Mouse (Mus musculus): ENCODE measurements at regions not wholly inside any gene's neighbourhood (a gene's known extent, or its start where the extent isn't known, plus 50 kb on each side); places are given as distances from the start of the nearest gene placed in this dataset.
"Not testable (repeated sequence)": the region's sequence is repeated elsewhere in the genome, so short reads cannot be mapped to it uniquely, and the experiment has no call there.

GRCm38 (mm10) chr16:58137728-58138279 is 270.4 kb upstream of the Dcbld2 start:
- no peak overlapping the region for H3K4me3 ChIP-seq (replicated peaks; ENCODE audit: low read depth, low read length)
- no peak for DNase-seq
- ATAC-seq (ENCODE audit: low FRiP score, low TSS enrichment): no peak
- no peaks in the 10 kb centered on the region for H3K36me3 ChIP-seq (ENCODE audit: control insufficient read depth, insufficient read depth, low read length)
- 0 out of 2 replicates have a peak, but pooled peaks cover 8% of the 10 kb centered on the region for H3K4me1 ChIP-seq (ENCODE audit: control insufficient read depth, insufficient read depth, low read length)
- WGBS: 88% methylated on average over 4 of the region's 4 CpGs
- H3K27me3 ChIP-seq (ENCODE audit: control insufficient read depth, insufficient read depth, low read length): no peaks in the 10 kb centered on the region
- no peak overlapping the region for H3K4me2 ChIP-seq (ENCODE audit: low read length)
- H3K9me3 ChIP-seq (ENCODE audit: control insufficient read depth, low read length): no peaks in the 10 kb centered on the region
- no peak overlapping the region for H3K27ac ChIP-seq (replicated peaks; ENCODE audit: low read depth, low read length)
- H3K9ac ChIP-seq (replicated peaks; ENCODE audit: low read length): no peak overlapping the region

- WGBS: 23% methylated on average over 6 of the region's 6 CpGs
- Histone ChIP-seq H3K36me3 (ENCODE audit: control insufficient read depth, insufficient read depth, low read length) (no peaks in the 10 kb centered on the region), H3K9ac (replicated peaks; ENCODE audit: low read length) (no peak overlapping the region), H3K4me2 (ENCODE audit: low read length) (no peak overlapping the region), H3K27ac (replicated peaks; ENCODE audit: low read depth, low read length) (no peak overlapping the region), H3K9me3 (ENCODE audit: control insufficient read depth, low read length) (no peaks in the 10 kb centered on the region), H3K27me3 (ENCODE audit: control insufficient read depth, insufficient read depth, low read length) (no peaks in the 10 kb centered on the region), H3K4me3 (replicated peaks; ENCODE audit: low read depth, low read length) (no peak overlapping the region), H3K4me1 (ENCODE audit: control insufficient read depth, insufficient read depth, low read length) (no peaks in the 10 kb centered on the region)
- ATAC-seq (ENCODE audit: low FRiP score, low TSS enrichment) (no peak), DNase-seq (peak; percentile 14)
These were observed 261.8 kb upstream of the Dcbld2 start for GRCm38 (mm10) chr16:58146479-58146878.

GRCm38 (mm10) chr16:58155538-58155937 is 252.7 kb upstream of the Dcbld2 start:
- H3K4me1 ChIP-seq (ENCODE audit: control insufficient read depth, insufficient read depth, low read length): no peaks in the 10 kb centered on the region
- ATAC-seq (ENCODE audit: low FRiP score, low TSS enrichment) (no peak), DNase-seq (peak; percentile 41)
- H3K9me3 ChIP-seq (ENCODE audit: control insufficient read depth, low read length): no peaks in the 10 kb centered on the region
- 0 out of 2 replicates have a peak overlapping the region, but pooled peaks have one; percentile 16 for H3K27ac ChIP-seq (replicated peaks; ENCODE audit: low read depth, low read length)
- no peak overlapping the region for H3K4me3 ChIP-seq (replicated peaks; ENCODE audit: low read depth, low read length)
- no peaks in the 10 kb centered on the region for H3K27me3 ChIP-seq (ENCODE audit: control insufficient read depth, insufficient read depth, low read length)
- 37% methylated on average over 4 of the region's 4 CpGs for WGBS
- H3K4me2 ChIP-seq (ENCODE audit: low read length): no peak overlapping the region
- no peaks in the 10 kb centered on the region for H3K36me3 ChIP-seq (ENCODE audit: control insufficient read depth, insufficient read depth, low read length)
- no peak overlapping the region for H3K9ac ChIP-seq (replicated peaks; ENCODE audit: low read length)

- H3K9ac ChIP-seq (replicated peaks; ENCODE audit: low read length): no peak overlapping the region
- no peaks in the 10 kb centered on the region for H3K36me3 ChIP-seq (ENCODE audit: control insufficient read depth, insufficient read depth, low read length)
- ATAC-seq (ENCODE audit: low FRiP score, low TSS enrichment): no peak
- H3K4me3 ChIP-seq (replicated peaks; ENCODE audit: low read depth, low read length): no peak overlapping the region
- 76% methylated on average over 5 of the region's 5 CpGs for whole genome bisulfite sequencing
- no peaks in the 10 kb centered on the region for H3K9me3 ChIP-seq (ENCODE audit: control insufficient read depth, low read length)
- H3K27me3 ChIP-seq (ENCODE audit: control insufficient read depth, insufficient read depth, low read length): no peaks in the 10 kb centered on the region
- no peak overlapping the region for H3K27ac ChIP-seq (replicated peaks; ENCODE audit: low read depth, low read length)
- no peak overlapping the region for H3K4me2 ChIP-seq (ENCODE audit: low read length)
- no peak for DNase-seq
- H3K4me1 ChIP-seq (ENCODE audit: control insufficient read depth, insufficient read depth, low read length): no peaks in the 10 kb centered on the region
These were observed 229.4 kb upstream of the Dcbld2 start for GRCm38 (mm10) chr16:58178744-58179401.

- H3K4me2 ChIP-seq (ENCODE audit: low read length); H3K9me3 ChIP-seq (ENCODE audit: control insufficient read depth, low read length); H3K4me1 ChIP-seq (ENCODE audit: control insufficient read depth, insufficient read depth, low read length); ATAC-seq (ENCODE audit: low FRiP score, low TSS enrichment); H3K27ac ChIP-seq (replicated peaks; ENCODE audit: low read depth, low read length); H3K36me3 ChIP-seq (ENCODE audit: control insufficient read depth, insufficient read depth, low read length); H3K9ac ChIP-seq (replicated peaks; ENCODE audit: low read length); H3K27me3 ChIP-seq (ENCODE audit: control insufficient read depth, insufficient read depth, low read length); DNase-seq; H3K4me3 ChIP-seq (replicated peaks; ENCODE audit: low read depth, low read length): not testable (repeated sequence)
These were observed 228.3 kb upstream of the Dcbld2 start for GRCm38 (mm10) chr16:58179981-58180380.

GRCm38 (mm10) chr16:58194619-58195497 is 213.4 kb upstream of the Dcbld2 start:
- Histone ChIP-seq H3K9me3 (ENCODE audit: control insufficient read depth, low read length) (no peaks in the 10 kb centered on the region), H3K9ac (replicated peaks; ENCODE audit: low read length) (no peak overlapping the region), H3K36me3 (ENCODE audit: control insufficient read depth, insufficient read depth, low read length) (no peaks in the 10 kb centered on the region), H3K4me3 (replicated peaks; ENCODE audit: low read depth, low read length) (no peak overlapping the region), H3K27ac (replicated peaks; ENCODE audit: low read depth, low read length) (no peak overlapping the region), H3K4me1 (ENCODE audit: control insufficient read depth, insufficient read depth, low read length) (no peaks in the 10 kb centered on the region), H3K4me2 (ENCODE audit: low read length) (no peak overlapping the region), H3K27me3 (ENCODE audit: control insufficient read depth, insufficient read depth, low read length) (no peaks in the 10 kb centered on the region)
- ATAC-seq (ENCODE audit: low FRiP score, low TSS enrichment): no peak
- 91% methylated on average over 5 of the region's 5 CpGs for WGBS
- no peak for DNase-seq

GRCm38 (mm10) chr16:58211872-58212271 is 196.4 kb upstream of the Dcbld2 start:
- H3K27ac ChIP-seq (replicated peaks; ENCODE audit: low read depth, low read length): no peak overlapping the region
- H3K4me3 ChIP-seq (replicated peaks; ENCODE audit: low read depth, low read length): no peak overlapping the region
- H3K9ac ChIP-seq (replicated peaks; ENCODE audit: low read length): no peak overlapping the region
- DNase-seq: no peak
- no peak for ATAC-seq (ENCODE audit: low FRiP score, low TSS enrichment)
- H3K4me2 ChIP-seq (ENCODE audit: low read length): no peak overlapping the region
- H3K4me1 ChIP-seq (ENCODE audit: control insufficient read depth, insufficient read depth, low read length): no peaks in the 10 kb centered on the region
- H3K36me3 ChIP-seq (ENCODE audit: control insufficient read depth, insufficient read depth, low read length): no peaks in the 10 kb centered on the region
- WGBS: 86% methylated on average over 2 of the region's 2 CpGs
- no peaks in the 10 kb centered on the region for H3K9me3 ChIP-seq (ENCODE audit: control insufficient read depth, low read length)
- no peaks in the 10 kb centered on the region for H3K27me3 ChIP-seq (ENCODE audit: control insufficient read depth, insufficient read depth, low read length)

GRCm38 (mm10) chr16:58234686-58235085 is 173.6 kb upstream of the Dcbld2 start:
- Histone ChIP-seq H3K9me3 (ENCODE audit: control insufficient read depth, low read length) (no peaks in the 10 kb centered on the region), H3K4me3 (replicated peaks; ENCODE audit: low read depth, low read length) (no peak overlapping the region), H3K36me3 (ENCODE audit: control insufficient read depth, insufficient read depth, low read length) (no peaks in the 10 kb centered on the region), H3K27ac (replicated peaks; ENCODE audit: low read depth, low read length) (no peak overlapping the region), H3K27me3 (ENCODE audit: control insufficient read depth, insufficient read depth, low read length) (no peaks in the 10 kb centered on the region), H3K4me2 (ENCODE audit: low read length) (no peak overlapping the region), H3K4me1 (ENCODE audit: control insufficient read depth, insufficient read depth, low read length) (no peaks in the 10 kb centered on the region), H3K9ac (replicated peaks; ENCODE audit: low read length) (no peak overlapping the region)
- no peak for DNase-seq
- no peak for ATAC-seq (ENCODE audit: low FRiP score, low TSS enrichment)
